Mouse (Mus musculus): ENCODE results near the gene Ifrd1. TPM values are rescaled to one million over a fixed set of nuclear protein-coding genes. Genes with fewer than 3 reads are reported as not detected.
A peak's percentile ranks its signal among the peaks of the same experiment; 100 is the strongest.

The Ifrd1 gene
- total RNA-seq, 2 experiments from 2014 or later = 112 to 114 TPM

DNA sequence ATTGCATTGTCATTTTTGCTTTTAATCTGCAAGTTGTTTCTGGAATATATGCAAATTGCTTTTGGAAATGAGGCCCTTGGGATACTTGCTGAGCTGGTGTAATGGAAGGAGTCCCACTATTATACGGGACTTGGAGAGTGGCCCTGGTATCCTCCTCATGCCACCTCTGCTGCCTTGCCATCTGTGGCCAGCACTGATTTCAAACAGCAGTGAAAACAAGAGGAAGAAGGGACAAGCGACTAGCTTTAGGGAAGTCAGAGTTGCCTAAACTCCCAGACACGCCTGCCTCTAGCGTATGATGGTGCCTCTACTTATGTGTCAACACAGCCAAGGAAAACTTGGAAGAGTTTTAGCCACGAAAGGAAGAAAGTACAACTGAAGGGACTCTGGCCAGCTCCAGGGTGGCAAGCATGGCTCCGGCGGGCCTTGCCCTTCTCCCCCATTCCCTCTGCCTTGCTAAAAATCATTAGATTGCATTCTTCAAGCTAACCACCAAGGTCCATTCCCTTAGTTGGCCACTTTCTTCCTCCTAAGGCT, 2.8 kb downstream of the Ifrd1 start:
- DNase-seq (ENCODE audit: low spot score in 2 of 2) = no peak
- intact Hi-C loops (cut with DNase I) = no loop called here

- DNase-seq (ENCODE audit: low spot score in 2 of 2) = no peak
- intact Hi-C loops (cut with DNase I) = no loop called here
Observed at GRCm38 (mm10) chr12:40244926-40245325, 3.4 kb downstream of the Ifrd1 start.

GRCm38 (mm10) chr12:40243821-40244221, 4.5 kb downstream of the Ifrd1 start:
- intact Hi-C loops (cut with DNase I) = no loop called here
- DNase-seq (ENCODE audit: low spot score in 2 of 2) = peak in 1 of 2 experiments; percentile 27

- intact Hi-C loops (cut with DNase I) = no loop called here
- DNase-seq (ENCODE audit: low spot score in 2 of 2) = no peak
Observed at GRCm38 (mm10) chr12:40243241-40243640, 5.1 kb downstream of the Ifrd1 start.

DNA sequence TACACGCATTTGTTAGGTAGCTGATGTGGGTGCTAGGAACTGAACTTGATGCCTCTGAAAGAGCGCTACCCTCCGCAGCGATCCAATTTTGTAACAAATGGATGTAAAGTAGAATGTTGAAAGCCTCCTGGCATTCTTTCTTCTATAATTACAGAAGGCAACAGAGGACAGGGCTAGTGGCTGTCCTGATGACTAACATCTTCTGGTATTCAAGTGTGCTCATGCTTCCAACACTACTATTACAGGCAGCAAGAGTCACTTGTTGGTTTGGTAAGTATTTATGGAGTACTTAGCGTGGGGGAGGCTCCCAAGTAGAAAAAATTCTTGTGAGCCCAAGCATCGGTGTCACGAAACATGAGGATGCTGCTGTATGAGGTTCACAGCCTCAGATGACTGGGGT, 9.1 kb downstream of the Ifrd1 start:
- intact Hi-C loops (cut with DNase I) = no loop called here
- DNase-seq (ENCODE audit: low spot score in 2 of 2) = no peak

DNA sequence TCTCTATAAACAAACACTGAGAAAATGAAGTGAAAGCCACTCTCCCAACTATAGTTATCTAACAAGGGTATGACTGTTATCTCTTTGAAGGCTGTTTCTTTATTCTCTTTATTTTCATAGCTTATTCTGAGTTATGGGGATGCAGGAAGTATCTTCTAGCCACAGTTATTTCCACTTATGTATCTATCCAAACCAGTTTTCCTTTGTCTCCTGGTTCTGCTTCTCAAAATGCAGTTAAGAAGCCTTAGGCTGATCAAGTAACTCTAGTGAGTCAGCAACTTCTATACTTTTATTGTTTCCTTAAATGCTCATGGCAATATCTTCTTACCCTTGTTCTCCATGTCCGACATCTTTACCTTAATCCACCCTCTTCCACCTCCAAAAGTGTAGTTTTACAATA, 16.1 kb downstream of the Ifrd1 start:
- DNase-seq (ENCODE audit: low spot score in 2 of 2) = no peak

GRCm38 (mm10) chr12:40231632-40232031, 16.7 kb downstream of the Ifrd1 start:
- intact Hi-C loops (cut with DNase I) = no loop called here
- peak; percentile 36 to 41 for DNase-seq (ENCODE audit: low spot score in 2 of 2)

More for the DNA sequence above, 16.1 kb downstream of the Ifrd1 start:
- intact Hi-C loops (cut with DNase I) = no loop called here

GRCm38 (mm10) chr12:40224171-40224880, 24.0 kb downstream of the Ifrd1 start:
- DNase-seq (ENCODE audit: low spot score in 2 of 2) = no peak
- intact Hi-C loops (cut with DNase I) = no loop called here

GRCm38 (mm10) chr12:40223676-40224075, 24.6 kb downstream of the Ifrd1 start:
- intact Hi-C loops (cut with DNase I) = no loop called here

GRCm38 (mm10) chr12:40223082-40223619, 25.2 kb downstream of the Ifrd1 start:
- DNase-seq (ENCODE audit: low spot score in 2 of 2) = peak; percentile 99
- intact Hi-C loops (cut with DNase I) = no loop called here

More at GRCm38 (mm10) chr12:40223676-40224075, 24.6 kb downstream of the Ifrd1 start:
- no peak for DNase-seq (ENCODE audit: low spot score in 2 of 2)

DNA sequence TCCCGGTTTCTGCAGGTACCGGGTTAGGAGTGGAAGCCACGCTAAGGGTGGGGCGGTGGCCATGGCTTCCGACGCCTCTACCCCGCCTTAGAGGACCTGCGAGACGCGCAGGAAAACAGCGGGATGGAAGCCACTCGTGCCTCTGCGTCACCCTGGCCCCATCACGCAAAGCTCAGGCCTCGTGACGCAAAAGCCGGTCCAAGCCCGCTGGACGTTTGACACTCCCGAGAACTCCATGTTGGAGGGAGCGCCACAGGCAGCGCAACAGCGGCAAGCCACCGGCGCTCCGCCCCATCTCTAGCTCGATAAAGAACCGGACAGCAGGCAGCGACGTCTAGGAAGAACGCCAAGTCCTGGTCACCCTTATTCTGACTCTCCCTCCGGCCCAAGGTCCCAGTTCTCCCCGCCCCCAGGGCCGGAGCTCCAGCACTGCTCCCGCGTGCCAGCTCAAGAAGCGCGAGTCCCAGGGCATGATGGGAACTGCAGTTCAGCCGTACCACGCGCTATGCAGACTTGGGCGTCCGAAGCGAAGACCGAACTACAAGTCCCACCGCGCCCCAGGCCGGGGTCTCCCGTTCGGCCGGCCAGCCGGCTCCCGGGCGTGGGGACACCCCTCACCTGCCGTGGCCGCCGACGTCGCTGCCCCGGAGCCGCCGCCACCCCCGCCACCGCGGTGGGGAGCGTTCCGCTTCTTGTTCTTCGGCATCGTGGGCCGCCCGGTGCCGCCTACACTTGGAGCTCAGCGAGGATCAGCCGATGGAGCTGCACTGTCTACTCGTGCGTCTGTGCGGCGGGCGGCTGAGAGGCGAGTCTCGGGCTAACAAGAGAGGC, 25.8 kb downstream of the Ifrd1 start:
- DNase-seq (ENCODE audit: low spot score in 2 of 2) = peak; percentile 97
- intact Hi-C loops (cut with DNase I) = no loop called here

- DNase-seq (ENCODE audit: low spot score in 2 of 2) = no peak
- intact Hi-C loops (cut with DNase I) = no loop called here
Observed at GRCm38 (mm10) chr12:40221611-40222010, 26.7 kb downstream of the Ifrd1 start.

GRCm38 (mm10) chr12:40220896-40221295, 27.4 kb downstream of the Ifrd1 start:
- intact Hi-C loops (cut with DNase I) = no loop called here
- no peak for DNase-seq (ENCODE audit: low spot score in 2 of 2)

DNA sequence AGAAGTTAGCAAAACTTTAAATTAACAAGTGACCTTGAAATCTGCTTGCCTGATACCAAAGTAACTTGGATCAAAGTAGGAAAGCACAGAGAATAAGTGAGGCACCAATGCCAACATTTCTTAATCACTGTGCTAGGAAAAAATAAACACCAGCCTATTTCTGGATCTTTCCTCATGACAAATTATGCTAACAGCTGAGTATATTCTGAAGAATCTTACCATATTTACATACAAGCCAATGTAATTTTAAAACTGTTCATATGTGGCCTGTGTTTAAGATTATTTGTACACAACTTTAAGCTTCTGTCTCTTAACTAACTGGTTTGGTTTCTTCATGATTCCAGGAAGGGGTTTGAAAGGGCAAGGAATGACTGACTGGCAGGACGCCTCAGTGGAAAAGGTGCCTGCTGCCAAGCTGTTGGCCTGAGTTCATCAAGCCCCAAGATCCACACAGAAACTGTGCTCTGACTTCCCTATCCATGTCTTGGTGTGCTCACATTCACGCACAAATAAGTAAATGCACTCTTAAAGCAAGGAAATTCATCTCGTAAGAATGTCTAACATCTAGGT, 28.2 kb downstream of the Ifrd1 start:
- intact Hi-C loops (cut with DNase I) = no loop called here
- peak in 1 of 2 experiments; percentile 24 for DNase-seq (ENCODE audit: low spot score in 2 of 2)

- DNase-seq (ENCODE audit: low spot score in 2 of 2) = no peak
- intact Hi-C loops (cut with DNase I) = no loop called here
Observed at GRCm38 (mm10) chr12:40218430-40218945, 29.8 kb downstream of the Ifrd1 start.

- no peak for DNase-seq (ENCODE audit: low spot score in 2 of 2)
- intact Hi-C loops (cut with DNase I) = no loop called here
Observed at GRCm38 (mm10) chr12:40217776-40218175, 30.5 kb downstream of the Ifrd1 start.

DNA sequence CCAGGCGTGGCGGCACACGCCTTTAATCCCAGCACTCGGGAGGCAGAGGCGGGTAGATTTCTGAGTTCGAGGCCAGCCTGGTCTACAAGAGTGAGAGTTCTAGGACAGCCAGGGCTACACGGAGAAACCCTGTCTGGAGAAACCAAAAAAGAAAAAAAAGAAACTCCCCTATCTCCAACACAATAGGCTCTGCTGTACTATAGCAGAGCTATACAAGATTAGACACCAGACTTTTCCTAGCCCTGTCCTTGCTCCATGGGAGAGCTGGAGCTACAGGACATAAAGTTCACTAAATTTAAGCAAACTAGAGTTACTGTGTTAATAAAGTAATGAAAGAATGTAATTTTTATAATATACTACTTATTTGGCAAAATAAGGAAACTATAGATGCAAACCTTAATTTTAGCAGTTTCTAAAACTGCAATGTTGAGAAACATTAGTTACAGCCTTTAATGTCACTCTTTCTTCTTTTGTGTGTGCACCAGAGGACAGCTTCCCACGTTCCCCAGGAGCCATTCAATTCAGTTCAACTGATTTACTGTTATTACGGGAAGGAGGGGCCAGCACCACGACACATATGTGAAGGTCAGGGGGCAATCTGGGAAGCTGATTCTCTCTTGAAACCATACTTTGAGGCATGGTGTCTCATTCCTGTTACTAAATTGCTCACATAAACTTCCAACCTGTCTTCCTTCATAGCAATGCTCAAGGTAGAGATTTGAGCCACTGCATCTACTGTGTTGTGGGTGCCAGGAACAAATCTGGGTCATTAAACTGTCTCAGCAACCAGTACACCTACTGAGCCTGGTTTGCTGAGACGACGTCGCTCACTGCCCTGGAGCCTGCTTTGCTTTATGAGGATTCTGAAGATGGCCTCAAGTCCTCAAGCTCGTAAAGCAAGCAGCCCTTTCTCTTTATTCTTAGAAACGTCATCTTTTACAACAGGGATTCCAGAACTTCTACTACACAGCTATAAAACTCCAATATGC, 33.1 kb downstream of the Ifrd1 start:
- intact Hi-C loops (cut with DNase I) = no loop called here

GRCm38 (mm10) chr12:40209049-40209448, 39.3 kb downstream of the Ifrd1 start:
- no peak for DNase-seq (ENCODE audit: low spot score in 2 of 2)
- intact Hi-C loops (cut with DNase I) = no loop called here

More for the DNA sequence above, 33.1 kb downstream of the Ifrd1 start:
- DNase-seq (ENCODE audit: low spot score in 2 of 2) = no peak

DNA sequence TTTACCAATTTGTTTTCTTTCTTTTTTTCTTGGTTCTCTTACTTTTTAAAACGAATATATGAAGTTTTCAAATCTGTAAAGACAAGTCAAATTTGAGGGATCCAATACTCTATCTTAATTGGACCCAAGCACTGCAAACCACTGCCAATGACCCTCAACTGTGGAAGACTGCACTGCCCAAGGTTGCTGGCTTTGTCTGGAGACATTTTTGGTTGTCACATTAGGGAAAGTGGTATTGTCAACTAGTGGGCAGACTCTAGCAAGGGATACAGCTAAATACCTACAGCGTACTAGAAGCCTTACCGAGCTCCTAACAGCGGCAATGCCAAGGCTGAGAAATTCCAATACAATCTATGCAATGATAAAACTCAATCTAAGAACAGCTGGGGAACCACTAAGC, 40.4 kb downstream of the Ifrd1 start:
- no peak for DNase-seq (ENCODE audit: low spot score in 2 of 2)
- intact Hi-C loops (cut with DNase I) = no loop called here

Measured in left cerebral cortex, postnatal 36 days (tissue).